Mouse (Mus musculus): Measurements from ENCODE around the gene Pin1rt1. TPM values are rescaled to one million over a fixed set of nuclear protein-coding genes. Genes with fewer than 3 reads are reported as not detected.

The Pin1rt1 gene
- not detected in 2 replicates for polyA plus RNA-seq (2015; fragmentation: Nextera tagmentation; extraction: Ambion mirVana)

DNA sequence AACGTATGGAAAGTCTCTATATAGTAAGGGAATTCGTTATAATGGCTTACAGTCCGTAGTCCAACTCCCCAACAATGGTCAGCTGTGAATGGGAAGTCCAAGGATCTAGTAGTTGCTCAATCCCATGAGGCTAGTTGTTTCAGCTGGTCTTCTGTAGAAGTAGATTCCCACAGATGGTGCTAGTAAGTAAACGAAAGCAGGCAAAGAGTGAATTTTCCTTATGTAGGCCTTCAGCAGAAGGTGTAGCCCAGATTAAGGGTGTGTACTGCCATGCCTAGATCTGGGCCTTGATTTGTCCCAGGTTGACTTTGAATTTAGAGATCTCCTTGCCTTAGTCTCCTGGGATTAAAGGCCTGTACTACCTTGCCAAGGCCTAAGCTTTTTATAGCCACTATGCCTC is at the start of gene Pin1rt1:
Gene Pin1rt1 (minus strand): TSS at position 101 of the 400 bp plus-strand sequence.
- Histone ChIP-seq H3K4me2 (replicated peaks; ENCODE audit: low read depth) (no peak within 1 kb of the TSS), H3K9me3 (ENCODE audit: control insufficient read depth) (no peaks in the 10 kb centered on the region), H3K36me3 (ENCODE audit: control insufficient read depth, insufficient read depth) (no peaks in the 10 kb centered on the region), H3K4me3 (ENCODE audit: low read depth, low read length) (no peak within 1 kb of the TSS), H3K27me3 (replicated peaks; ENCODE audit: control insufficient read depth, insufficient read depth, low read length) (no peaks in the 10 kb centered on the region), H3K9ac (ENCODE audit: low read depth, low read length) (no peak within 1 kb of the TSS), H3K4me1 (replicated peaks; ENCODE audit: control insufficient read depth, insufficient read depth, low read length) (no peaks in the 10 kb centered on the region), H3K27ac (ENCODE audit: low read depth, low read length) (no peak within 1 kb of the TSS)
- TF ChIP-seq CTCF (IDR thresholded peaks at IDR 0.05; ENCODE audit: low read depth) = no peak
- no peak for ATAC-seq
- 69% methylated on average over 4 of the region's 4 CpGs for WGBS

DNA sequence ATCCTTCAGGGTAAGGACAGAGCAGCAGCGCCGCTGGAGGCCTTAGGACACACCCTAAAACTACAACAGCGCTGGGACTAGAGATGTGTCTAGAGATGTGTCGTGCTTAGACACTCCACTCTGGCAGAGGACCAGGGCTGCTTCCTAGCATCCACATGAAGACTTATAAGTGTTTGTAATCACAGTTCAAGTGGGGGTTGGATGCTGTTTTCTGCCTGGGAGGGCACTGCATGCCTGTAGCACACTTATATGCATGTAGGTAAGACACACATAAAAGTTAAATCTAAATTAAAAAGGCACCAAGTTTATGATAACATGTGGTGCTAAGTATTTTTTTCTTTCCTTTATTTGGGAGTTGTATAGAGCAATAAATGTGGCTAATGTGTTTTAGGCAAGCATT is 47.8 kb upstream of the Pin1rt1 start:
- Histone ChIP-seq H3K27ac (ENCODE audit: low read depth, low read length) (no peak overlapping the region), H3K4me1 (replicated peaks; ENCODE audit: control insufficient read depth, insufficient read depth, low read length) (no peaks in the 10 kb centered on the region), H3K9ac (ENCODE audit: low read depth, low read length) (no peak overlapping the region), H3K4me2 (replicated peaks; ENCODE audit: low read depth) (no peak overlapping the region), H3K4me3 (ENCODE audit: low read depth, low read length) (no peak overlapping the region), H3K9me3 (ENCODE audit: control insufficient read depth) (no peaks in the 10 kb centered on the region), H3K36me3 (ENCODE audit: control insufficient read depth, insufficient read depth) (0 out of 2 replicates have a peak, but pooled peaks cover under 1% of the 10 kb centered on the region), H3K27me3 (replicated peaks; ENCODE audit: control insufficient read depth, insufficient read depth, low read length) (no peaks in the 10 kb centered on the region)
- no peak for ATAC-seq
- no peak for TF ChIP-seq CTCF (IDR thresholded peaks at IDR 0.05; ENCODE audit: low read depth)
- WGBS = 81% methylated on average over 4 of the region's 4 CpGs

DNA sequence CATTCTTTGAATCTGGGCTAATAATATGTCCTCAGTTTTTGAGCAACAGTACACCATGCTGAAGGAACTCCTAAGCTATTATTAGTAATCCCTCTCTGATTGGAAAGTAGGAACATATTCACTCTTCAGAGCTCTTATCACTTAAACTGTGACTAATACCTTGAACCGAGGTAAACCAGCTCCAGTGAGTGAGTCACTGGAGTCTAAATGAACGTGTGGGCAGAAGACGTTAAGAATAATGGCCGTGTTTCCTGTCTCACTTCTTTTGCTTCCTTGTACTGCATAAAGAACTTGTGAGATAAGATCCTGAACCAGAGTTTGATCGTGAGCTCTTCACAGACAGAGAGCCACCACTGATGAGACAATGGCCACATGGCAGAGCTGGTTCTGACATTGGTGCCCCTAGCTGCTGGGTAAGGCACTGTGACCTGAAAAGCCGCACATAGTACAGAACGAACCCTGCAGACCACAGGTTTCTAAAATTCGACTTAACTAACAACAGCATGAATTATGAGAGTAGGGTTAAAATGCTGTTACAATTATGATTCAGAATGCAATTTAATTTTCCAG is 47.0 kb upstream of the Pin1rt1 start:
- Histone ChIP-seq H3K27ac (ENCODE audit: low read depth, low read length) (no peak overlapping the region), H3K9me3 (ENCODE audit: control insufficient read depth) (no peaks in the 10 kb centered on the region), H3K9ac (ENCODE audit: low read depth, low read length) (no peak overlapping the region), H3K4me3 (ENCODE audit: low read depth, low read length) (no peak overlapping the region), H3K27me3 (replicated peaks; ENCODE audit: control insufficient read depth, insufficient read depth, low read length) (no peaks in the 10 kb centered on the region), H3K4me2 (replicated peaks; ENCODE audit: low read depth) (no peak overlapping the region), H3K36me3 (ENCODE audit: control insufficient read depth, insufficient read depth) (no peaks in the 10 kb centered on the region), H3K4me1 (replicated peaks; ENCODE audit: control insufficient read depth, insufficient read depth, low read length) (no peaks in the 10 kb centered on the region)
- ATAC-seq = peak; percentile 84
- TF ChIP-seq CTCF (IDR thresholded peaks at IDR 0.05; ENCODE audit: low read depth) = peak; percentile 40
- WGBS = 54% methylated on average over 8 of the region's 8 CpGs

DNA sequence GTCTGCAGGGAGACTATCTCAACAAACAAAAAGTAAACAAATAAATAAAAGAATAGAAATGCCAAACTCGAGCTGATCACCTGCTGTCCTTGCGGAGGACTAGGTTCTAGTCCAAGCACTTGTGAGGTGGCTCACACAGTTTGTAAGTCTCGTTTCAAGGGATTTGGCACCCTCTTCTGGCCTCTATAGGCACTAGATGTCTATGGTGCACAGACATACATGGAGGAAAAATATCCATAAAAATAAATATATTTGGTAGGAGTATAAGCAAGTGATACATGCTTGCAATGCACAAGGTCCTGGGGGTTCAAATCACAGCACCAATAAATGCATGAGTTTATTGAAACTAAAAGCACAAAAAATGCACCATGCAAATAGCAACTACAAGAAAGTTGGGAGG is 34.4 kb upstream of the Pin1rt1 start:
- H3K27me3 ChIP-seq (replicated peaks; ENCODE audit: control insufficient read depth, insufficient read depth, low read length) = no peaks in the 10 kb centered on the region
- 67% methylated on average over 3 of the region's 3 CpGs for WGBS
- H3K9ac ChIP-seq (ENCODE audit: low read depth, low read length) = no peak overlapping the region
- H3K36me3 ChIP-seq (ENCODE audit: control insufficient read depth, insufficient read depth) = no peaks in the 10 kb centered on the region
- H3K4me3 ChIP-seq (ENCODE audit: low read depth, low read length) = no peak overlapping the region
- peak; percentile 77 for TF ChIP-seq CTCF (IDR thresholded peaks at IDR 0.05; ENCODE audit: low read depth)
- H3K4me1 ChIP-seq (replicated peaks; ENCODE audit: control insufficient read depth, insufficient read depth, low read length) = no peaks in the 10 kb centered on the region
- no peak overlapping the region for H3K27ac ChIP-seq (ENCODE audit: low read depth, low read length)
- H3K4me2 ChIP-seq (replicated peaks; ENCODE audit: low read depth) = no peak overlapping the region
- no peak for ATAC-seq
- H3K9me3 ChIP-seq (ENCODE audit: control insufficient read depth) = no peaks in the 10 kb centered on the region

DNA sequence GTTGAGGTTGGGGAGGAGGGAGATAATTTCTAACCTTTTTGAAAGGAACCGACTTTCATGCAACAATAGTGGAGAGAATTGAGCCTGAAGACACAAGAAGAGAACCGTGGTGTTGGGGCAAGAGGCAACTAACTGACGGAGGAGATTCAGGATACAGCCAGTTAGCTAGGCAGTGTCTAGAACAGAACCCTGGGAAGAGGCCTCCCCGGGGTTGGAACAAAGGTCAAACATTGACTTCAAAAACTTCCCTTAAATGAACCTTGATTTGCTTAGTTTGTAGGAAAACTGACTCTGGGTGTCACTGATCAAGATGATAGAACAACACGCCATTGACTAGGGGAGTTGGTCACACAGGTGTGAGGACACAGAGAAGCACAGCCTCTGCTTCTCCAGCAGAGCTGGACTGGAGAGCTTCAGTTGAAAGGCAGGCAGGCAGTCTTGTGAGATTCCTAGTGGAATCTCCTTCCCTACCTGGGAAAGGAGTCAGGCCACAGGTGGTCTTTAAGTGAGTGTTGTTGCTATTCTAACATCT is 32.5 kb upstream of the Pin1rt1 start:
- WGBS = 38% methylated on average over 5 of the region's 5 CpGs
- Histone ChIP-seq H3K4me2 (replicated peaks; ENCODE audit: low read depth) (no peak overlapping the region), H3K4me3 (ENCODE audit: low read depth, low read length) (no peak overlapping the region), H3K27ac (ENCODE audit: low read depth, low read length) (peak overlapping the region; percentile 76), H3K27me3 (replicated peaks; ENCODE audit: control insufficient read depth, insufficient read depth, low read length) (no peaks in the 10 kb centered on the region), H3K36me3 (ENCODE audit: control insufficient read depth, insufficient read depth) (no peaks in the 10 kb centered on the region), H3K9me3 (ENCODE audit: control insufficient read depth) (no peaks in the 10 kb centered on the region), H3K4me1 (replicated peaks; ENCODE audit: control insufficient read depth, insufficient read depth, low read length) (no peaks in the 10 kb centered on the region), H3K9ac (ENCODE audit: low read depth, low read length) (no peak overlapping the region)
- no peak for TF ChIP-seq CTCF (IDR thresholded peaks at IDR 0.05; ENCODE audit: low read depth)
- ATAC-seq = peak; percentile 84

DNA sequence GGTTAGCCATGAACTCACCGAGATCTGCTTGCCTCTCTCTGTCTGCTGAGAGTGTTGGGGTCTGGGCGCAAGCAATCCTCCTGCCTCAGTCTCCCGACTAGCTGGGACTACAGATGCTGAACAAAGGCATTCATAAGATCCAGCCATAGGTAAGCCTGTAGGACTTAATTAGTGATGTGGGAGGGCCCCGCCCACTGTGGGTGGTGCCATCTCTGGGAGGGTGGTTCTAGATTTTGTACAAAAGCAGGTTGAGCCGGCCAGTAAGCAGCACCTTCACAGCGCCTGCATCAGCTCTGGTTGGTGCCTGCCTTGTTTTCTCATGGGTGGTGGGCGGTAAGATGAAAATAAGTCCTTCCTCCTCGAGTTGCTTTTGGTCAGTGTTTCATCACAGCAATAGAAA is 30.1 kb upstream of the Pin1rt1 start:
- H3K4me2 ChIP-seq (replicated peaks; ENCODE audit: low read depth) = no peak overlapping the region
- 54% methylated on average over 8 of the region's 8 CpGs for WGBS
- no peak for ATAC-seq

More for the DNA sequence above, 30.1 kb upstream of the Pin1rt1 start:
- Histone ChIP-seq H3K27me3 (replicated peaks; ENCODE audit: control insufficient read depth, insufficient read depth, low read length) (no peaks in the 10 kb centered on the region), H3K9ac (ENCODE audit: low read depth, low read length) (no peak overlapping the region), H3K4me1 (replicated peaks; ENCODE audit: control insufficient read depth, insufficient read depth, low read length) (no peaks in the 10 kb centered on the region), H3K4me3 (ENCODE audit: low read depth, low read length) (no peak overlapping the region), H3K9me3 (ENCODE audit: control insufficient read depth) (no peaks in the 10 kb centered on the region), H3K36me3 (ENCODE audit: control insufficient read depth, insufficient read depth) (no peaks in the 10 kb centered on the region), H3K27ac (ENCODE audit: low read depth, low read length) (no peak overlapping the region)
- TF ChIP-seq CTCF (IDR thresholded peaks at IDR 0.05; ENCODE audit: low read depth) = no peak

All from intestine, postnatal 0 days (tissue).